In genomic region chr10:84936832-84937515, GRCm38 (mm10) we compare ENCODE assay signal across 25 mouse cellular contexts. TPM values are rescaled to one million over a fixed set of nuclear protein-coding genes. Genes with fewer than 3 reads are reported as not detected.
DNase-seq lines count a peak whose midpoint lies in the region; ATAC-seq and TF ChIP-seq lines count a peak whose summit lies in the region.
"Had no signal": no experiment of that assay in that cellular context is flagged by ENCODE, and none has a peak within 500 bp of the region (broad histone marks: within the 10 kb centered on the region; RNA-seq: fewer than 3 reads in every experiment).

No protein-coding gene starts in this region.

- H3K27ac ChIP-seq in heart, embryonic 13.5 days (replicated peaks), result peak overlapping the region; percentile 65
- peak overlapping the region; percentile 64 for H3K27ac ChIP-seq in heart, postnatal 0 days (ENCODE audit: low read depth)
- H3K27ac ChIP-seq: embryonic facial prominence, embryonic 15.5 days; forebrain, embryonic 10.5 days; hindbrain, embryonic 12.5 days had no signal

- TF ChIP-seq CTCF in heart, postnatal 0 days (IDR thresholded peaks at IDR 0.05; ENCODE audit: low read depth), result no peak

- H3K9ac ChIP-seq in heart, embryonic 13.5 days, result no peak overlapping the region
- H3K9ac ChIP-seq in heart, postnatal 0 days (replicated peaks; ENCODE audit: low read depth, low read length), result no peak overlapping the region
- H3K9ac ChIP-seq: embryonic facial prominence, embryonic 15.5 days; hindbrain, embryonic 12.5 days had no signal

- peaks cover 46% of the 10 kb centered on the region for H3K4me1 ChIP-seq in heart, embryonic 13.5 days
- peaks cover 35% of the 10 kb centered on the region for H3K4me1 ChIP-seq in heart, postnatal 0 days (ENCODE audit: control insufficient read depth, insufficient read depth)

- no peak for TF ChIP-seq EP300 in heart, postnatal 0 days (IDR thresholded peaks at IDR 0.05; ENCODE audit: low read depth)

- no peak overlapping the region for H3K4me3 ChIP-seq in heart, embryonic 13.5 days
- no peak overlapping the region for H3K4me3 ChIP-seq in heart, postnatal 0 days (ENCODE audit: low read depth, low read length)
- H3K4me3 ChIP-seq: embryonic facial prominence, embryonic 15.5 days; erythroblast, embryonic 14.5 days; forebrain, embryonic 10.5 days; hindbrain, embryonic 12.5 days had no signal

- 45% methylated on average over 4 of the region's 4 CpGs for WGBS in heart, embryonic 13.5 days
- 41% methylated on average over 4 of the region's 4 CpGs for WGBS in heart, postnatal 0 days

- peak; percentile 59 for DNase-seq in gastrocnemius, adult 18-20 months (ENCODE audit: low spot score)
- DNase-seq in gastrocnemius, postnatal 10 days, result no peak
- DNase-seq in heart, adult 9 months (ENCODE audit: low spot score in 2 of 2), result peak; percentile 34 to 38
- DNase-seq in heart, postnatal 36 days, result no peak
- DNase-seq in heart, postnatal 0 days (ENCODE audit: low spot score), result peak; percentile 70
- no peak for DNase-seq in lung, postnatal 14 days
- DNase-seq: adrenal gland, adult 8-10 months; adrenal gland, postnatal 36 days; B cell, adult 2 months; cerebellum, adult 2 months; cerebellum, postnatal 14 days; embryo, embryonic 11 days; gastrocnemius, postnatal 25 days; kidney, adult 11 months; kidney, adult 9 months had no signal

- H3K27me3 ChIP-seq in heart, embryonic 13.5 days (replicated peaks), result no peaks in the 10 kb centered on the region
- no peaks in the 10 kb centered on the region for H3K27me3 ChIP-seq in heart, postnatal 0 days (ENCODE audit: control insufficient read depth, insufficient read depth, low read length)
- H3K27me3 ChIP-seq: embryonic facial prominence, embryonic 15.5 days; hindbrain, embryonic 12.5 days had no signal

- peaks cover 7% of the 10 kb centered on the region; the same call in 1 of the 2 replicates for H3K36me3 ChIP-seq in heart, embryonic 13.5 days
- H3K36me3 ChIP-seq in heart, postnatal 0 days (replicated peaks; ENCODE audit: control insufficient read depth, insufficient read depth, low read length), result 0 out of 2 replicates have a peak, but pooled peaks cover 9% of the 10 kb centered on the region
- H3K36me3 ChIP-seq: embryonic facial prominence, embryonic 15.5 days had no signal

- peak overlapping the region; percentile 23 for H3K4me2 ChIP-seq in heart, embryonic 13.5 days
- no peak overlapping the region; the same call in 1 of the 2 replicates for H3K4me2 ChIP-seq in heart, postnatal 0 days (ENCODE audit: low read depth, low read length)
- H3K4me2 ChIP-seq: embryonic facial prominence, embryonic 15.5 days; hindbrain, embryonic 12.5 days had no signal

- ATAC-seq in heart, embryonic 13.5 days (ENCODE audit: extremely low read depth, insufficient number of reproducible peaks, low FRiP score, low TSS enrichment), result no peak
- ATAC-seq in heart, postnatal 0 days (ENCODE audit: insufficient read depth, low read depth), result peak; percentile 79
- ATAC-seq: CD4-positive, CD25-positive, alpha-beta regulatory T cell, adult 4 months; forebrain, embryonic 14.5 days; hindbrain, embryonic 16.5 days; inflammation-experienced regulatory T-cells, adult 6 months had no signal

- intact Hi-C loops in heart, postnatal 36 days (cut with DNase I), result no loop called here

- H3K9me3 ChIP-seq in heart, embryonic 13.5 days, result no peaks in the 10 kb centered on the region
- no peaks in the 10 kb centered on the region for H3K9me3 ChIP-seq in heart, postnatal 0 days (replicated peaks; ENCODE audit: control insufficient read depth, low read length)
- H3K9me3 ChIP-seq: embryonic facial prominence, embryonic 15.5 days; forebrain, embryonic 10.5 days; G1E; hindbrain, embryonic 12.5 days had no signal

RNA-seq across cellular contexts. Expression of gene Ric8b, which starts 19.6 kb away (rescaled TPM):
- total RNA-seq in gastrocnemius, adult 18-20 months (2021), result 10 to 100 TPM; 44.8 to 46.4 TPM
- 10 to 100 TPM; 42.0 to 48.3 TPM for total RNA-seq in gastrocnemius, postnatal 10 days (2021)
- 10 to 100 TPM; 35.5 to 40.9 TPM for total RNA-seq in heart, postnatal 36 days (2021)
- 14.3 and 15.4 TPM in 2 replicates for polyA plus RNA-seq in heart, embryonic 13.5 days (2015; fragmentation: Nextera tagmentation; extraction: Ambion mirVana)
- 18.3 and 22.7 TPM in 2 replicates for total RNA-seq in heart, postnatal 0 days (2014; rRNA removed; ENCODE audit: low replicate concordance)
- polyA plus RNA-seq in heart, postnatal 0 days (2015; fragmentation: Nextera tagmentation; extraction: Ambion mirVana), result 10.5 and 12.8 TPM in 2 replicates

Comparison
In these comparisons a context has a peak if more than half of its experiments do, and no peak if none do; other contexts are left out.
1. DNase-seq: peak in gastrocnemius, adult 18-20 months (single experiment), heart, adult 9 months (2 of 2) and heart, postnatal 0 days (single experiment); none in gastrocnemius, postnatal 10 days (single experiment), heart, postnatal 36 days (0 of 2) and lung, postnatal 14 days (single experiment).